Mouse (Mus musculus) heart, embryonic 11.5 days (tissue): ENCODE measurements around the gene Cd79b. TPM values are rescaled to one million over a fixed set of nuclear protein-coding genes. Genes with fewer than 3 reads are reported as not detected.
"Not testable (repeated sequence)": the region's sequence is repeated elsewhere in the genome, so short reads cannot be mapped to it uniquely, and the experiment has no call there.

Experiments used
- ATAC-seq: fragments of 200-750 bp; cut with Nextera tagmentation; replicated peaks from 2 replicates; pipeline ENCODE4 v1.8.0; 2017; ENCODE audit warnings: moderate library complexity; ENCODE audit not compliant: insufficient number of reproducible peaks, low FRiP score, low TSS enrichment
- H3K27ac ChIP-seq: fragments of 300-500 bp; sonication (generic); 2 replicates; pipeline ENCODE4 v1.5.1; 2014; ENCODE audit warnings: mild to moderate bottlenecking, low read depth, low read length
- H3K27me3 ChIP-seq: fragments of 300-500 bp; sonication (generic); 2 replicates; pipeline ENCODE4 v1.6.1; 2014; ENCODE audit warnings: mild to moderate bottlenecking, low read length, mixed read lengths; ENCODE audit not compliant: control insufficient read depth, insufficient read depth
- H3K36me3 ChIP-seq: fragments of 300-500 bp; sonication (generic); 2 replicates; pipeline ENCODE4 v1.6.1; 2014; ENCODE audit warnings: mild to moderate bottlenecking, low read length, moderate library complexity, mixed read lengths; ENCODE audit not compliant: control insufficient read depth, insufficient read depth
- H3K4me1 ChIP-seq: fragments of 300-500 bp; sonication (generic); 2 replicates; pipeline ENCODE4 v1.6.1; 2014; ENCODE audit warnings: low read length; ENCODE audit not compliant: control insufficient read depth, insufficient read depth
- H3K4me2 ChIP-seq: fragments of 300-500 bp; sonication (generic); 2 replicates; pipeline ENCODE4 v1.6.1; 2014; ENCODE audit warnings: mild to moderate bottlenecking, moderate library complexity
- H3K4me3 ChIP-seq: fragments of 300-500 bp; sonication (generic); 2 replicates; pipeline ENCODE4 v1.5.1; 2014; ENCODE audit warnings: low read depth, low read length
- H3K9ac ChIP-seq: fragments of 300-500 bp; sonication (generic); 2 replicates; pipeline ENCODE4 v1.6.1; 2014; ENCODE audit warnings: mild to moderate bottlenecking, low read depth, low read length, moderate library complexity
- H3K9me3 ChIP-seq: fragments of 300-500 bp; sonication (generic); replicated peaks from 2 replicates; pipeline ENCODE4 v1.6.1; 2016; ENCODE audit warnings: low read length; ENCODE audit not compliant: control insufficient read depth
- WGBS: fragments of 180-500 bp; shearing (Covaris S2); extraction: QIAGEN DNeasy Blood & Tissue Kit; methylation state at CpG from one replicate; pipeline ENCODE4 v1.1.7; 2014; ENCODE audit not compliant: insufficient replicate concordance; 5-methylcytosine and 5-hydroxymethylcytosine counted together
- polyA plus RNA-seq: library from polyadenylated mRNA; unstranded; fragments of >200 nt; fragmentation: Nextera tagmentation; extraction: Ambion mirVana; gene quantifications from 2 replicates; pipeline ENCODE4 v1.2.1, GENCODE M21; 2014

Cd79b gene
- polyA plus RNA-seq, 1 experiment from 2014 or later: 1.3 TPM

GRCm38 (mm10) chr11:106344910-106345309 is 30.3 kb upstream of the Cd79b start:
- Histone ChIP-seq H3K9me3 (no peaks in the 10 kb centered on the region), H3K4me3 (no peak overlapping the region), H3K4me1 (peaks cover 3% of the 10 kb centered on the region), H3K36me3 (no peaks in the 10 kb centered on the region), H3K27me3 (no peaks in the 10 kb centered on the region), H3K27ac (no peak overlapping the region), H3K4me2 (no peak overlapping the region), H3K9ac (no peak overlapping the region)
- no peak for ATAC-seq
- WGBS: 55% methylated on average over 6 of the region's 6 CpGs

- H3K4me3 ChIP-seq: no peak overlapping the region
- H3K36me3 ChIP-seq: no peaks in the 10 kb centered on the region
- 57% methylated on average over 9 of the region's 9 CpGs for WGBS
- H3K4me2 ChIP-seq: no peak overlapping the region
- H3K27ac ChIP-seq: no peak overlapping the region
- ATAC-seq: no peak
- H3K9me3 ChIP-seq: no peaks in the 10 kb centered on the region
- H3K27me3 ChIP-seq: no peaks in the 10 kb centered on the region
- peaks cover 3% of the 10 kb centered on the region for H3K4me1 ChIP-seq
- no peak overlapping the region for H3K9ac ChIP-seq
These were observed 26.5 kb upstream of the Cd79b start for GRCm38 (mm10) chr11:106340990-106341520.

GRCm38 (mm10) chr11:106339323-106339722 is 24.8 kb upstream of the Cd79b start:
- H3K4me3 ChIP-seq, ATAC-seq, H3K9ac ChIP-seq, H3K27ac ChIP-seq, H3K9me3 ChIP-seq, H3K4me1 ChIP-seq, H3K36me3 ChIP-seq, H3K27me3 ChIP-seq, H3K4me2 ChIP-seq: not testable (repeated sequence)
- 81% methylated on average over 4 of the region's 4 CpGs for WGBS

GRCm38 (mm10) chr11:106338870-106339269 is 24.3 kb upstream of the Cd79b start:
- H3K4me2 ChIP-seq: no peak overlapping the region
- no peaks in the 10 kb centered on the region for H3K27me3 ChIP-seq
- WGBS: 70% methylated on average over 7 of the region's 7 CpGs
- no peak overlapping the region for H3K27ac ChIP-seq
- no peak overlapping the region for H3K4me3 ChIP-seq
- H3K9ac ChIP-seq: no peak overlapping the region
- no peak for ATAC-seq
- H3K36me3 ChIP-seq: no peaks in the 10 kb centered on the region
- peaks cover 7% of the 10 kb centered on the region for H3K4me1 ChIP-seq
- no peaks in the 10 kb centered on the region for H3K9me3 ChIP-seq

- Histone ChIP-seq H3K9me3 (no peaks in the 10 kb centered on the region), H3K27ac (no peak overlapping the region), H3K4me1 (peaks cover 7% of the 10 kb centered on the region), H3K4me3 (no peak overlapping the region), H3K9ac (no peak overlapping the region), H3K4me2 (no peak overlapping the region), H3K27me3 (no peaks in the 10 kb centered on the region), H3K36me3 (no peaks in the 10 kb centered on the region)
- WGBS: 72% methylated on average over 5 of the region's 5 CpGs
- no peak for ATAC-seq
These were observed 23.5 kb upstream of the Cd79b start for GRCm38 (mm10) chr11:106338029-106338428.

GRCm38 (mm10) chr11:106334066-106334465 is 19.5 kb upstream of the Cd79b start:
- no peak overlapping the region for H3K4me3 ChIP-seq
- H3K36me3 ChIP-seq: no peaks in the 10 kb centered on the region
- H3K27me3 ChIP-seq: no peaks in the 10 kb centered on the region
- no peak overlapping the region for H3K4me2 ChIP-seq
- no peak overlapping the region for H3K9ac ChIP-seq
- H3K4me1 ChIP-seq: peaks cover 14% of the 10 kb centered on the region
- no peaks in the 10 kb centered on the region for H3K9me3 ChIP-seq
- WGBS: 6% methylated on average over 2 of the region's 2 CpGs
- H3K27ac ChIP-seq: no peak overlapping the region
- no peak for ATAC-seq

- no peak overlapping the region for H3K4me2 ChIP-seq
- no peak overlapping the region for H3K4me3 ChIP-seq
- H3K9me3 ChIP-seq: no peaks in the 10 kb centered on the region
- H3K4me1 ChIP-seq: peaks cover 22% of the 10 kb centered on the region
- H3K27me3 ChIP-seq: no peaks in the 10 kb centered on the region
- 48% methylated on average over 4 of the region's 4 CpGs for WGBS
- H3K9ac ChIP-seq: no peak overlapping the region
- no peak overlapping the region for H3K27ac ChIP-seq
- H3K36me3 ChIP-seq: no peaks in the 10 kb centered on the region
- ATAC-seq: no peak
These were observed 17.9 kb upstream of the Cd79b start for GRCm38 (mm10) chr11:106332458-106332857.

- no peak overlapping the region for H3K9ac ChIP-seq
These were observed 15.1 kb upstream of the Cd79b start for GRCm38 (mm10) chr11:106329682-106330081.

GRCm38 (mm10) chr11:106329128-106329527 is 14.6 kb upstream of the Cd79b start:
- Histone ChIP-seq H3K27me3 (no peaks in the 10 kb centered on the region), H3K4me1 (peaks cover 20% of the 10 kb centered on the region), H3K4me3 (no peak overlapping the region), H3K9ac (no peak overlapping the region), H3K27ac (no peak overlapping the region), H3K9me3 (no peaks in the 10 kb centered on the region), H3K4me2 (0 out of 2 replicates have a peak overlapping the region, but pooled peaks have one; percentile 29), H3K36me3 (no peaks in the 10 kb centered on the region)
- ATAC-seq: no peak
- WGBS: 18% methylated on average over 6 of the region's 6 CpGs

More at GRCm38 (mm10) chr11:106329682-106330081, 15.1 kb upstream of the Cd79b start:
- peaks cover 22% of the 10 kb centered on the region for H3K4me1 ChIP-seq
- no peaks in the 10 kb centered on the region for H3K9me3 ChIP-seq
- no peaks in the 10 kb centered on the region for H3K27me3 ChIP-seq
- no peaks in the 10 kb centered on the region for H3K36me3 ChIP-seq
- no peak for ATAC-seq
- H3K27ac ChIP-seq: no peak overlapping the region
- 49% methylated on average over 7 of the region's 7 CpGs for WGBS
- H3K4me3 ChIP-seq: no peak overlapping the region
- H3K4me2 ChIP-seq: no peak overlapping the region
